In genomic region chr1:162008631-162009067, GRCm38 (mm10) we compare ENCODE assay signal across 11 mouse cellular contexts. TPM values are rescaled to one million over a fixed set of nuclear protein-coding genes. Genes with fewer than 3 reads are reported as not detected.
A peak's percentile ranks its signal among the peaks of the same experiment; 100 is the strongest.
DNase-seq lines count a peak whose midpoint lies in the region; ATAC-seq and TF ChIP-seq lines count a peak whose summit lies in the region.
"Had no signal": no experiment of that assay in that cellular context is flagged by ENCODE, and none has a peak within 500 bp of the region (broad histone marks: within the 10 kb centered on the region; RNA-seq: fewer than 3 reads in every experiment).

No protein-coding gene starts in this region.

- intact Hi-C loops in heart, postnatal 36 days (cut with DNase I): loop anchor here (5.0 kb wide), 1 partner anchor 179 kb away; no protein-coding TSS in a partner anchor

- no peak for ATAC-seq in heart, embryonic 12.5 days (ENCODE audit: insufficient number of reproducible peaks, low FRiP score)
- ATAC-seq in embryonic facial prominence, embryonic 12.5 days (ENCODE audit: insufficient number of reproducible peaks, insufficient read depth, low FRiP score, low TSS enrichment): peak; percentile 55; the same call in 1 of the 2 replicates
- no peak for ATAC-seq in heart, embryonic 16.5 days (replicated peaks; ENCODE audit: extremely low read depth, insufficient read depth, low FRiP score)
- ATAC-seq in midbrain, embryonic 14.5 days (ENCODE audit: low FRiP score, low TSS enrichment): 0 out of 2 replicates have a peak, but pooled peaks have one; percentile 20
- no peak for ATAC-seq in lung, postnatal 0 days

- 36% methylated on average over 8 of the region's 8 CpGs for WGBS in heart, embryonic 12.5 days
- 10% methylated on average over 8 of the region's 8 CpGs for WGBS in embryonic facial prominence, embryonic 12.5 days
- 32% methylated on average over 8 of the region's 8 CpGs for WGBS in heart, embryonic 16.5 days
- 24% methylated on average over 8 of the region's 8 CpGs for WGBS in midbrain, embryonic 14.5 days
- 17% methylated on average over 8 of the region's 8 CpGs for WGBS in lung, postnatal 0 days

- H3K4me2 ChIP-seq in heart, embryonic 12.5 days: no peak overlapping the region
- H3K4me2 ChIP-seq in embryonic facial prominence, embryonic 12.5 days (replicated peaks): peak overlapping the region; percentile 29
- no peak overlapping the region for H3K4me2 ChIP-seq in heart, embryonic 16.5 days (ENCODE audit: low read depth, low read length)
- H3K4me2 ChIP-seq in midbrain, embryonic 14.5 days (ENCODE audit: low read length): no peak overlapping the region
- H3K4me2 ChIP-seq in lung, postnatal 0 days (replicated peaks; ENCODE audit: low read depth, low read length): no peak overlapping the region
- H3K4me2 ChIP-seq: liver, embryonic 13.5 days had no signal

- DNase-seq in heart, postnatal 36 days: no peak
- DNase-seq in midbrain, embryonic 14.5 days: no peak
- no peak for DNase-seq in cerebellum, postnatal 36 days
- DNase-seq in lung, postnatal 0 days (ENCODE audit: low spot score): no peak
- no peak for DNase-seq in thymus, postnatal 10 days (ENCODE audit: low spot score in 2 of 2)
- DNase-seq: cerebellum, adult 2 months; liver, embryonic 13.5 days; right cerebral cortex, postnatal 25 days had no signal

- TF ChIP-seq CTCF in lung, postnatal 0 days (IDR thresholded peaks at IDR 0.05): no peak

- TF ChIP-seq EP300 in lung, postnatal 0 days (IDR thresholded peaks at IDR 0.05): no peak

- H3K36me3 ChIP-seq in heart, embryonic 12.5 days: no peaks in the 10 kb centered on the region
- H3K36me3 ChIP-seq in embryonic facial prominence, embryonic 12.5 days: no peaks in the 10 kb centered on the region
- H3K36me3 ChIP-seq in heart, embryonic 16.5 days (ENCODE audit: control insufficient read depth, insufficient read depth): no peaks in the 10 kb centered on the region
- H3K36me3 ChIP-seq in midbrain, embryonic 14.5 days (ENCODE audit: control insufficient read depth, insufficient read depth, low read length): peaks cover 10% of the 10 kb centered on the region; the same call in 1 of the 2 replicates
- no peaks in the 10 kb centered on the region for H3K36me3 ChIP-seq in lung, postnatal 0 days (ENCODE audit: insufficient read depth, low read length)
- H3K36me3 ChIP-seq: liver, embryonic 13.5 days had no signal

- H3K4me3 ChIP-seq in heart, embryonic 12.5 days: no peak overlapping the region
- no peak overlapping the region for H3K4me3 ChIP-seq in embryonic facial prominence, embryonic 12.5 days
- no peak overlapping the region for H3K4me3 ChIP-seq in heart, embryonic 16.5 days (ENCODE audit: low read length)
- no peak overlapping the region for H3K4me3 ChIP-seq in midbrain, embryonic 14.5 days (replicated peaks; ENCODE audit: low read depth, low read length)
- no peak overlapping the region for H3K4me3 ChIP-seq in lung, postnatal 0 days (ENCODE audit: low read depth, low read length)
- H3K4me3 ChIP-seq: liver, embryonic 13.5 days had no signal

- peaks cover 48% of the 10 kb centered on the region for H3K4me1 ChIP-seq in heart, embryonic 12.5 days (replicated peaks)
- H3K4me1 ChIP-seq in embryonic facial prominence, embryonic 12.5 days: peaks cover 62% of the 10 kb centered on the region
- H3K4me1 ChIP-seq in heart, embryonic 16.5 days (ENCODE audit: control insufficient read depth, insufficient read depth, low read length): peaks cover 30% of the 10 kb centered on the region
- H3K4me1 ChIP-seq in midbrain, embryonic 14.5 days (ENCODE audit: control insufficient read depth, insufficient read depth, low read length): peaks cover 20% of the 10 kb centered on the region
- peaks cover 11% of the 10 kb centered on the region; the same call in 1 of the 2 replicates for H3K4me1 ChIP-seq in lung, postnatal 0 days (ENCODE audit: insufficient read depth, low read depth, low read length)

- H3K27me3 ChIP-seq in heart, embryonic 12.5 days (replicated peaks): no peaks in the 10 kb centered on the region
- H3K27me3 ChIP-seq in embryonic facial prominence, embryonic 12.5 days: no peaks in the 10 kb centered on the region
- no peaks in the 10 kb centered on the region for H3K27me3 ChIP-seq in heart, embryonic 16.5 days (ENCODE audit: control insufficient read depth, insufficient read depth, low read length)
- H3K27me3 ChIP-seq in midbrain, embryonic 14.5 days (ENCODE audit: control insufficient read depth, insufficient read depth, low read length): no peaks in the 10 kb centered on the region
- no peaks in the 10 kb centered on the region for H3K27me3 ChIP-seq in lung, postnatal 0 days (replicated peaks; ENCODE audit: insufficient read depth, low read length)
- H3K27me3 ChIP-seq: liver, embryonic 13.5 days had no signal

- peak overlapping the region; percentile 73 for H3K27ac ChIP-seq in heart, embryonic 12.5 days (ENCODE audit: poor library complexity, severe bottlenecking)
- H3K27ac ChIP-seq in embryonic facial prominence, embryonic 12.5 days: peak overlapping the region; percentile 99
- H3K27ac ChIP-seq in heart, embryonic 16.5 days (ENCODE audit: low read length): peak overlapping the region; percentile 60
- H3K27ac ChIP-seq in midbrain, embryonic 14.5 days (replicated peaks; ENCODE audit: low read depth, low read length): 0 out of 2 replicates have a peak overlapping the region, but pooled peaks have one; percentile 13
- H3K27ac ChIP-seq in lung, postnatal 0 days (ENCODE audit: low read length): no peak overlapping the region
- H3K27ac ChIP-seq: liver, embryonic 13.5 days had no signal

- H3K9me3 ChIP-seq in heart, embryonic 12.5 days (replicated peaks): no peaks in the 10 kb centered on the region
- no peaks in the 10 kb centered on the region for H3K9me3 ChIP-seq in embryonic facial prominence, embryonic 12.5 days
- no peaks in the 10 kb centered on the region for H3K9me3 ChIP-seq in heart, embryonic 16.5 days (replicated peaks; ENCODE audit: control insufficient read depth, low read length)
- H3K9me3 ChIP-seq in midbrain, embryonic 14.5 days (ENCODE audit: control insufficient read depth, low read length): no peaks in the 10 kb centered on the region
- no peaks in the 10 kb centered on the region for H3K9me3 ChIP-seq in lung, postnatal 0 days (ENCODE audit: low read length)
- H3K9me3 ChIP-seq: liver, embryonic 13.5 days had no signal

- H3K9ac ChIP-seq in heart, embryonic 12.5 days: no peak overlapping the region
- H3K9ac ChIP-seq in embryonic facial prominence, embryonic 12.5 days: 0 out of 2 replicates have a peak overlapping the region, but pooled peaks have one; percentile 5
- H3K9ac ChIP-seq in heart, embryonic 16.5 days (ENCODE audit: low read length): no peak overlapping the region
- no peak overlapping the region for H3K9ac ChIP-seq in midbrain, embryonic 14.5 days (replicated peaks; ENCODE audit: low read length)
- H3K9ac ChIP-seq in lung, postnatal 0 days (replicated peaks; ENCODE audit: low read depth): no peak overlapping the region
- H3K9ac ChIP-seq: liver, embryonic 13.5 days had no signal

RNA-seq across cellular contexts. Expression of gene 4930558K02Rik, which starts 29.2 kb away (rescaled TPM):
- polyA plus RNA-seq in heart, embryonic 12.5 days (2016; fragmentation: Nextera tagmentation; extraction: Ambion mirVana): not detected in 2 replicates
- total RNA-seq in heart, postnatal 36 days (2021): not detected
- not detected in 2 replicates for polyA plus RNA-seq in embryonic facial prominence, embryonic 12.5 days (2016; fragmentation: Nextera tagmentation; extraction: Ambion mirVana)
- polyA plus RNA-seq in heart, embryonic 16.5 days (2015; fragmentation: Nextera tagmentation; extraction: Ambion mirVana): not detected in 2 replicates
- polyA plus RNA-seq in midbrain, embryonic 14.5 days (2014; fragmentation: Nextera tagmentation; extraction: Ambion mirVana): not detected in 2 replicates
- not detected in 2 replicates for polyA plus RNA-seq in lung, postnatal 0 days (2015; fragmentation: Nextera tagmentation; extraction: Ambion mirVana)
- polyA plus RNA-seq: cerebellum, adult 2 months; liver, embryonic 13.5 days had no signal

RNA-seq across cellular contexts. Expression of gene Pigc, which starts 39.7 kb away (rescaled TPM):
- polyA plus RNA-seq in heart, embryonic 12.5 days (2016; fragmentation: Nextera tagmentation; extraction: Ambion mirVana): 22.5 and 23.4 TPM in 2 replicates
- 10 to 100 TPM; 14.3 to 17.6 TPM for total RNA-seq in heart, postnatal 36 days (2021)
- 44.1 and 48.3 TPM in 2 replicates for polyA plus RNA-seq in embryonic facial prominence, embryonic 12.5 days (2016; fragmentation: Nextera tagmentation; extraction: Ambion mirVana)
- polyA plus RNA-seq in heart, embryonic 16.5 days (2015; fragmentation: Nextera tagmentation; extraction: Ambion mirVana): 27.0 and 31.7 TPM in 2 replicates
- 32.2 and 36.0 TPM in 2 replicates for polyA plus RNA-seq in midbrain, embryonic 14.5 days (2014; fragmentation: Nextera tagmentation; extraction: Ambion mirVana)
- polyA plus RNA-seq in lung, postnatal 0 days (2015; fragmentation: Nextera tagmentation; extraction: Ambion mirVana): 38.1 and 39.3 TPM in 2 replicates

Comparison
In these comparisons a context has a peak if more than half of its experiments do, and no peak if none do; other contexts are left out.
1. ATAC-seq: peak in embryonic facial prominence, embryonic 12.5 days (single experiment) and midbrain, embryonic 14.5 days (single experiment); none in heart, embryonic 12.5 days (single experiment), heart, embryonic 16.5 days (single experiment) and lung, postnatal 0 days (single experiment).